Mouse (Mus musculus) heart, embryonic 14.5 days (tissue): Measurements from ENCODE around the gene Sgsh. TPM values are rescaled to one million over a fixed set of nuclear protein-coding genes. Genes with fewer than 3 reads are reported as not detected.

Experiments
- ATAC-seq: fragments of 200-750 bp; cut with Nextera tagmentation; 2 replicates; pipeline ENCODE4 v1.8.0; 2017; ENCODE audit warnings: low read depth, moderate TSS enrichment; ENCODE audit not compliant: insufficient number of reproducible peaks, insufficient read depth, low FRiP score
- H3K27ac ChIP-seq, 2 experiments: fragments of 200-500 bp in 1 of 2; fragments of 300-500 bp in 1 of 2; sonication (generic) in 1 of 2; replicated peaks in 1 of 2; 2 replicates each; pipeline ENCODE4 v1.5.1; 2012 to 2014; ENCODE audit warnings: low read depth in 2 of 2, low read length in 2 of 2, control low read depth in 1 of 2, mild to moderate bottlenecking in 1 of 2, mixed read lengths in 1 of 2; ENCODE audit not compliant: control insufficient read depth in 1 of 2, insufficient read depth in 1 of 2
- H3K27me3 ChIP-seq: fragments of 300-500 bp; sonication (generic); 2 replicates; pipeline ENCODE4 v1.6.1; 2014; ENCODE audit warnings: mild to moderate bottlenecking, low read length, control low read depth; ENCODE audit not compliant: control insufficient read depth, insufficient read depth
- H3K36me3 ChIP-seq: fragments of 300-500 bp; sonication (generic); 2 replicates; pipeline ENCODE4 v1.6.1; 2014; ENCODE audit warnings: mild to moderate bottlenecking, control low read depth, low read length, mixed read lengths; ENCODE audit not compliant: control insufficient read depth, insufficient read depth
- H3K4me1 ChIP-seq, 2 experiments: fragments of 200-500 bp in 1 of 2; fragments of 300-500 bp in 1 of 2; sonication (generic) in 1 of 2; 2 replicates each; pipeline ENCODE4 v1.6.1; 2012 to 2014; ENCODE audit warnings: low read length in 2 of 2, control low read depth in 1 of 2, mixed read lengths in 1 of 2; ENCODE audit not compliant: control insufficient read depth in 2 of 2, insufficient read depth in 2 of 2
- H3K4me2 ChIP-seq: fragments of 300-500 bp; sonication (generic); 2 replicates; pipeline ENCODE4 v1.6.1; 2014; ENCODE audit warnings: mild to moderate bottlenecking, low read length
- H3K4me3 ChIP-seq, 2 experiments: fragments of 200-500 bp in 1 of 2; fragments of 300-500 bp in 1 of 2; sonication (generic) in 1 of 2; 2 replicates each; pipeline ENCODE4 v1.5.1; 2012 to 2014; ENCODE audit warnings: low read length in 2 of 2, mild to moderate bottlenecking in 2 of 2, control low read depth in 1 of 2, low read depth in 1 of 2, moderate library complexity in 1 of 2; ENCODE audit not compliant: control insufficient read depth in 1 of 2, insufficient read depth in 1 of 2
- H3K9ac ChIP-seq: fragments of 300-500 bp; sonication (generic); 2 replicates; pipeline ENCODE4 v1.6.1; 2014; ENCODE audit warnings: mild to moderate bottlenecking, low read length
- H3K9me3 ChIP-seq: fragments of 300-500 bp; sonication (generic); 2 replicates; pipeline ENCODE4 v1.6.1; 2016; ENCODE audit warnings: low read length, control low read depth; ENCODE audit not compliant: control insufficient read depth
- WGBS: fragments of 180-500 bp; shearing (Covaris S2); extraction: QIAGEN DNeasy Blood & Tissue Kit; methylation state at CpG from one replicate; pipeline ENCODE4 v1.1.7; 2014; 5-methylcytosine and 5-hydroxymethylcytosine counted together
- polyA plus RNA-seq: library from polyadenylated mRNA; unstranded; fragments of >200 nt; fragmentation: Nextera tagmentation; extraction: Ambion mirVana; gene quantifications from 2 replicates; pipeline ENCODE4 v1.2.1, GENCODE M21; 2014

The Sgsh gene
- polyA plus RNA-seq, 1 experiment from 2014 or later = 7.4 TPM

DNA sequence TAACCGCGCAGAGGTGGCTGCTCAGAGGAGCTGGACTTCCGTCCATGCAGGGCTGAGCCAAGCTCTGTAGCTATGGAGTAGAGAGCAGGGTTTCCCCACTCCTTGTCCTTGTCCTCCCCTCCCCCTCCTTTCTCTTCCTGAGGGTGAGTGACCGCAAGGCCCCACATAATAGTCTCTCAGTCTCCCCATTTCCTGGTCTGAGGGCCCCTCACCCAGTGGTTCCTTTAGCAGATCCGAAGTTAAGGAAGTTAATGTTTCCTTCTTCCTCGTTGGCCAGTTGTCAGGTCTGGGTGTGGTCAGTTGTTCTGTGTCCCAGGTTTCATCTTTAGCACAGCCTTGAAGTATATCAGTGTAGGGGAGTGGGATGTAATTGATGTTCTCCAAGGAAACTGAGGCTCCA, 20.1 kb upstream of the Sgsh start:
- H3K36me3 ChIP-seq = peaks cover 37% of the 10 kb centered on the region
- 74% methylated on average over 6 of the region's 6 CpGs for WGBS
- no peak overlapping the region for H3K4me3 ChIP-seq
- H3K4me1 ChIP-seq = no peaks in the 10 kb centered on the region; a peak in 1 of 4 replicates
- H3K9me3 ChIP-seq = no peaks in the 10 kb centered on the region
- no peaks in the 10 kb centered on the region for H3K27me3 ChIP-seq
- H3K9ac ChIP-seq = no peak overlapping the region
- no peak overlapping the region for H3K27ac ChIP-seq
- H3K4me2 ChIP-seq = no peak overlapping the region
- no peak for ATAC-seq

- H3K36me3 ChIP-seq = peaks cover 43% of the 10 kb centered on the region
- peak overlapping the region; percentile 16; the same call in 1 of the 2 replicates for H3K4me2 ChIP-seq
- no peak overlapping the region for H3K4me3 ChIP-seq
Observed at GRCm38 (mm10) chr11:119363534-119364145, 8.3 kb upstream of the Sgsh start.

DNA sequence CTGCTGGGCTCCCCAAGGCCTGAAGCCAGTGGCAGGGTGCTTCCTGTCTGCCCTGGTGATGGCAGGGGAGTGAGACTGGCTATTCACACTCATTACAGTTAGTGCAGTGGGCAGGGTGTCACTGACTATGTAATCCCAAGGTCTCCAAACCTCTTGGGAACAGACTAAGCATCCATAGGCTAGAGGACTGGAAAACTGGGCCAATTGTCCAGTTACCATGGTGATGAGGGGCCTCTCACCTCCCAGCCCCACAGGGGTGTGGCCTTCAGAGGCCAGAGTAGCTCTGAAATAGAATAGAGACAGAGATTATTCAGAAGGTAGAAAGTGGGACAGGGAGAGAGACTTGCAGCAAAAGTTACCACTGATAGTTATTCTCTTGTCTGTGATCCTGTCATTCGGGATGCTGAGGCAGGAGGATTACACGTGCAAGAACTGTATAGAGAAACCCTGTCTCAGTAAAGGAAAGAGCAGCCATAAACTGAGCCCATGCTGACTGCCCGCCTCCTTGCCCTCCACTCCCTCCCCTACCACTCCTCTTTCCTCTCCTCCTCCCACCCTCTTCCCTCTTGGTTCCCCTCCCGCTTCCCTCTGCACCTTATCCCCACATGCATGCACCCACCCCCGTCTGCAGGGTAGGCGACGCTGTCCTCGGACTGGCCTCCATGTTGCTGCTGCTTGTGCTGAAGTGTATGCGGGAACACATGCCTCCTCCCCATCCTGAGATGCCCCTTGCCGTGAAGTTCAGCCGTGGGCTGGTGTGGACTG, 7.6 kb upstream of the Sgsh start:
- ATAC-seq = no peak
- Histone ChIP-seq H3K4me2 (peak overlapping the region; percentile 16; the same call in 1 of the 2 replicates), H3K4me3 (no peak overlapping the region), H3K9ac (0 out of 2 replicates have a peak overlapping the region, but pooled peaks have one; percentile 11), H3K36me3 (peaks cover 41% of the 10 kb centered on the region), H3K27ac (no peak overlapping the region), H3K27me3 (no peaks in the 10 kb centered on the region), H3K9me3 (0 out of 2 replicates have a peak, but pooled peaks cover 5% of the 10 kb centered on the region), H3K4me1 (no peaks in the 10 kb centered on the region; a peak in 1 of 4 replicates)
- 46% methylated on average over 11 of the region's 11 CpGs for WGBS

More at GRCm38 (mm10) chr11:119363534-119364145, 8.3 kb upstream of the Sgsh start:
- H3K27me3 ChIP-seq = no peaks in the 10 kb centered on the region
- WGBS = 35% methylated on average over 11 of the region's 11 CpGs
- no peak; the same call in 1 of the 2 replicates for ATAC-seq
- no peak overlapping the region for H3K9ac ChIP-seq
- H3K4me1 ChIP-seq = no peaks in the 10 kb centered on the region; a peak in 1 of 4 replicates
- H3K9me3 ChIP-seq = 0 out of 2 replicates have a peak, but pooled peaks cover 5% of the 10 kb centered on the region
- H3K27ac ChIP-seq = no peak overlapping the region

GRCm38 (mm10) chr11:119359089-119359488, 3.8 kb upstream of the Sgsh start:
- H3K4me3 ChIP-seq = no peak overlapping the region
- H3K4me1 ChIP-seq = peaks cover 9 to 13% of the 10 kb centered on the region in 2 experiments
- H3K9ac ChIP-seq = no peak overlapping the region
- H3K27me3 ChIP-seq = no peaks in the 10 kb centered on the region
- 90% methylated on average over 10 of the region's 10 CpGs for WGBS
- H3K4me2 ChIP-seq = no peak overlapping the region
- H3K36me3 ChIP-seq = peaks cover 34% of the 10 kb centered on the region
- H3K27ac ChIP-seq = no peak overlapping the region
- no peaks in the 10 kb centered on the region for H3K9me3 ChIP-seq
- no peak for ATAC-seq

- Histone ChIP-seq H3K27ac (peak overlapping the region; percentile 80 to 87), H3K36me3 (peaks cover 24% of the 10 kb centered on the region), H3K4me1 (peaks cover 9 to 14% of the 10 kb centered on the region in 2 experiments), H3K9me3 (no peaks in the 10 kb centered on the region), H3K4me3 (peak overlapping the region; percentile 63 to 79), H3K9ac (peak overlapping the region; percentile 90), H3K27me3 (no peaks in the 10 kb centered on the region), H3K4me2 (peak overlapping the region; percentile 90)
- no peak for ATAC-seq
- WGBS = 3% methylated on average over 16 of the region's 23 CpGs
Observed at GRCm38 (mm10) chr11:119354798-119355442, 416 bp downstream of the Sgsh start.

DNA sequence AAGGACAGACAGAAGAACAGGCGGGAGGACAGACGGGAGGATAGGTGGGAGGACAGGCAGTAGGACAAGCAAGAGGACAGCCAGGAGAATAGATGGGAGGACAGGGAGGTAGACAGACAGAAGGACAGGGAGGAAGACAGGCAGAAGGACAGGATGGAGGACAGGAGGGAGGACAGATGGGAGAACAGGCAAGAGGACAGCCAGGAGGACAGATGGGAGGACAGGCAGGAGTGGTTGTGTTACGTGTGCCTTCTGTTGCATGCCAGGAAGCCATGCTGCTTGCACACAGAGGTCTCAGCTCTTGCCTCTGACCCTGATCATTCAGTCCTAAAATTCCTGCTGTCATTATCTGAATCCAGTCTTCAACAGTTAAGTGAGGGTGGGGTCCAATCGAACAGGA, 1.4 kb downstream of the Sgsh start:
- no peak overlapping the region for H3K27ac ChIP-seq
- 0 out of 2 replicates have a peak overlapping the region, but pooled peaks have one; percentile 90 for H3K9ac ChIP-seq
- peaks cover 9 to 14% of the 10 kb centered on the region in 2 experiments for H3K4me1 ChIP-seq
- H3K27me3 ChIP-seq = no peaks in the 10 kb centered on the region
- WGBS = 76% methylated on average over 4 of the region's 4 CpGs
- H3K4me2 ChIP-seq = no peak overlapping the region
- H3K9me3 ChIP-seq = no peaks in the 10 kb centered on the region
- no peak overlapping the region for H3K4me3 ChIP-seq
- ATAC-seq = no peak
- peaks cover 16% of the 10 kb centered on the region for H3K36me3 ChIP-seq

GRCm38 (mm10) chr11:119352113-119352512, 3.2 kb downstream of the Sgsh start:
- 73% methylated on average over 7 of the region's 7 CpGs for WGBS
- no peak for ATAC-seq
- H3K4me2 ChIP-seq = no peak overlapping the region
- H3K27ac ChIP-seq = no peak overlapping the region
- no peak overlapping the region for H3K4me3 ChIP-seq
- H3K9ac ChIP-seq = no peak overlapping the region
- H3K4me1 ChIP-seq = peaks cover 9 to 14% of the 10 kb centered on the region in 2 experiments
- H3K9me3 ChIP-seq = no peaks in the 10 kb centered on the region
- H3K27me3 ChIP-seq = no peaks in the 10 kb centered on the region
- H3K36me3 ChIP-seq = 0 out of 2 replicates have a peak, but pooled peaks cover 12% of the 10 kb centered on the region
